Mouse (Mus musculus) megakaryocyte, embryonic 14.5 days (primary cell): ENCODE measurements around the gene Pmvk. TPM values are rescaled to one million over a fixed set of nuclear protein-coding genes. Genes with fewer than 3 reads are reported as not detected.

Experiments used
- H3K27me3 ChIP-seq: replicated peaks from 2 replicates; pipeline ENCODE3; 2012; ENCODE audit warnings: inconsistent platforms
- H3K36me3 ChIP-seq: replicated peaks from 2 replicates; pipeline ENCODE3; 2012; ENCODE audit warnings: low read length, inconsistent platforms, mixed read lengths
- H3K4me1 ChIP-seq: 2 replicates; pipeline ENCODE4 v1.6.1; 2012; ENCODE audit warnings: inconsistent platforms
- H3K4me3 ChIP-seq: replicated peaks from 2 replicates; pipeline ENCODE3; 2012; ENCODE audit warnings: moderate library complexity, mild to moderate bottlenecking, inconsistent platforms
- H3K9me3 ChIP-seq: 2 replicates; pipeline ENCODE4 v1.6.1; 2012; ENCODE audit warnings: inconsistent platforms
- FLI1 ChIP-seq: IDR thresholded peaks from 2 replicates; pipeline ENCODE4 v1.6.1; 2012; ENCODE audit warnings: low read length, inconsistent platforms, mixed read lengths
- GATA1 ChIP-seq: IDR thresholded peaks from 3 replicates; pipeline ENCODE4 v1.6.1; 2012; ENCODE audit warnings: mixed read lengths, low read length, inconsistent platforms, borderline replicate concordance
- polyA plus RNA-seq: library from polyadenylated mRNA; stranded (reverse); fragments of >175 nt; gene quantifications from 2 replicates; pipeline ENCODE4 v1.2.3, GENCODE M21; 2012; ENCODE audit warnings: low replicate concordance; ENCODE audit not compliant: insufficient read depth

Gene Pmvk
- polyA plus RNA-seq, 1 experiment, result 35.6 TPM

- TF ChIP-seq GATA1, result no peak
- TF ChIP-seq FLI1, result no peak
- Histone ChIP-seq H3K4me3 (no peak overlapping the region), H3K9me3 (no peaks in the 10 kb centered on the region), H3K27me3 (peaks cover 6% of the 10 kb centered on the region), H3K36me3 (peaks cover 21% of the 10 kb centered on the region), H3K4me1 (peaks cover 22% of the 10 kb centered on the region)
These were observed 19.5 kb downstream of the Pmvk start for GRCm38 (mm10) chr3:89473838-89474237.

GRCm38 (mm10) chr3:89479055-89479454 lies 24.7 kb downstream of the Pmvk start:
- Histone ChIP-seq H3K9me3 (no peaks in the 10 kb centered on the region), H3K36me3 (no peaks in the 10 kb centered on the region), H3K4me1 (peaks cover 21% of the 10 kb centered on the region), H3K4me3 (no peak overlapping the region), H3K27me3 (peaks cover 14% of the 10 kb centered on the region)
- TF ChIP-seq GATA1 (no peak), FLI1 (no peak)

DNA sequence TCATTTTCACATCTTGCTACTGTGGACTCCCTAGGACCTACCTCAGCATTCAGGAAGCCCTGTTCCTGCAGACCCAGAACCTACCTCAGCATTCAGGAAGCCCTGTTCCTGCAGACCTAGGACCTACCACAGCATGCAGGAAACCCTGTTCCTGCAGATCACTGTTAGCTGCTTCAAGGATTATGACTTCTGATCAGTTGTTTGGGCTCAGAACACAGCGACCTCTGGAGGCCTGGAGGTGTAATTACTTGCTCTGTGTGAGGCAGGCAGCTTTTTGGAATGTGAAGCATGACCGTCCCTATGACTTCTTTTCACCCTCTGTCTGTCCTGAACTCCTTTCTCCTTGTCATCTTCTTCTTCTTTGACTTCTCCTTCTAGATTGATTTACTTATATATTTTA lies 27.1 kb downstream of the Pmvk start:
- Histone ChIP-seq H3K9me3 (no peaks in the 10 kb centered on the region), H3K4me3 (peak overlapping the region; percentile 25), H3K4me1 (peaks cover 30% of the 10 kb centered on the region), H3K27me3 (peaks cover 28% of the 10 kb centered on the region), H3K36me3 (no peaks in the 10 kb centered on the region)
- TF ChIP-seq FLI1, result no peak
- no peak for TF ChIP-seq GATA1

GRCm38 (mm10) chr3:89482249-89482648 lies 27.9 kb downstream of the Pmvk start:
- Histone ChIP-seq H3K27me3 (peaks cover 33% of the 10 kb centered on the region), H3K4me1 (peaks cover 33% of the 10 kb centered on the region), H3K4me3 (no peak overlapping the region), H3K9me3 (no peaks in the 10 kb centered on the region), H3K36me3 (no peaks in the 10 kb centered on the region)
- no peak for TF ChIP-seq FLI1
- TF ChIP-seq GATA1, result no peak

DNA sequence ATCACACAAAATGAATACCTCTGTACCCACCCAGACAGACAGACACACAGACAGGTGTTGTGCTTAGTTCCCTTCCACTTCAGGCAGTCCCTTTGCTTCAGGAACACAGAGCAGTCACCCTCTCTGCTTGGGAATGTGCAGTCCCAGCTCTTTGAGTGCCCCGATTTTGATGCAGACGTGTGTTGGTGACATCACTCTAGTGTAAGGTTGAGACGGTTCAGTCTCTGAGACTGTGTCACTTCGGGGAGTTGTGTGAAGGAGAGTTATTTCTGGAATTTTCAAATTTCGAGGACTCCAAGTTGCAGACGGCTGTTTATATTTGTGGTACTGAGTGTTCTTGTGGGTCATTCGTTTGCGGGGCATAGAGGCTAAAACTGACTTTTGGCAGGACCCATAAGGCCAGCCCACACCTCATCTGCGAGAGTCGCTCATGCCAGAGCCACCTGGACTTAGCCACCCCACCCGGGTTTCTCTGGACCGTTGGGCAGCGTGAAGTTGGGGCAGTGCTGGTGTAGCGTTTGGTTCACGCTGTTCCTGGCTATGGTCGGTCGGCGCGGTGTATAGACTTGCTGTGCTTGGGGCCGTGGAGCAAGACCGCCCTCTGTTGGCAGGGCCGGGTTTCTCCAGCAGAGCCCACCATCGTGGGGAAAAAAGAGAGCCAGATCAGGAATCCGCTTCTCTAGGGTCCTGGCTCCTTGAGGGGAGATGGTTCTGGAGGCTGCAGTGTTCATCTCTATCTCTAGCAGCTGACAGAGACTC lies 30.6 kb downstream of the Pmvk start:
- H3K4me3 ChIP-seq, result peak overlapping the region; percentile 87
- H3K4me1 ChIP-seq, result peaks cover 24% of the 10 kb centered on the region
- no peaks in the 10 kb centered on the region for H3K36me3 ChIP-seq
- H3K27me3 ChIP-seq, result peaks cover 48% of the 10 kb centered on the region
- no peak for TF ChIP-seq FLI1
- TF ChIP-seq GATA1, result no peak
- H3K9me3 ChIP-seq, result no peaks in the 10 kb centered on the region

DNA sequence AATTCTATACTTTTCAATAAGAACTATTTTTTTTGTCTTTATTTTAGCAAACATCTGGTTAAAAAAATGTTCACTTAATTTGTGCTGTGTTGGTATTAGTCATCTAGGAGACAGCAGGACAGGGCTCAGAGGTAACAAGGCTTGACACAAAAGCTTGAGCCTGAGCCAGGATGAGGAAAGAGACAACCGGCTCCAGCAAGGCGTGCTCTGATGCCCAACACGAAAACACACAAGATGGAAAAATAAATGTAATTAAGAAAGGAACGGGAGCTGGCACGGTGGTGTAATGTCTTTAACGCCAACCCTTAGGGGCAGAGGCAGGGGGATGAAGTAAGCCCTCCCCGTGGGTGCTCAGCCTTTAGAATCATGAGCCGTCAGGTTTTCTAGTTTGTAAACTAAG lies 31.8 kb downstream of the Pmvk start:
- no peaks in the 10 kb centered on the region for H3K36me3 ChIP-seq
- no peak overlapping the region for H3K4me3 ChIP-seq
- H3K27me3 ChIP-seq, result peaks cover 59% of the 10 kb centered on the region
- peaks cover 6% of the 10 kb centered on the region for H3K9me3 ChIP-seq
- H3K4me1 ChIP-seq, result peaks cover 24% of the 10 kb centered on the region
- TF ChIP-seq GATA1, result no peak
- no peak for TF ChIP-seq FLI1

DNA sequence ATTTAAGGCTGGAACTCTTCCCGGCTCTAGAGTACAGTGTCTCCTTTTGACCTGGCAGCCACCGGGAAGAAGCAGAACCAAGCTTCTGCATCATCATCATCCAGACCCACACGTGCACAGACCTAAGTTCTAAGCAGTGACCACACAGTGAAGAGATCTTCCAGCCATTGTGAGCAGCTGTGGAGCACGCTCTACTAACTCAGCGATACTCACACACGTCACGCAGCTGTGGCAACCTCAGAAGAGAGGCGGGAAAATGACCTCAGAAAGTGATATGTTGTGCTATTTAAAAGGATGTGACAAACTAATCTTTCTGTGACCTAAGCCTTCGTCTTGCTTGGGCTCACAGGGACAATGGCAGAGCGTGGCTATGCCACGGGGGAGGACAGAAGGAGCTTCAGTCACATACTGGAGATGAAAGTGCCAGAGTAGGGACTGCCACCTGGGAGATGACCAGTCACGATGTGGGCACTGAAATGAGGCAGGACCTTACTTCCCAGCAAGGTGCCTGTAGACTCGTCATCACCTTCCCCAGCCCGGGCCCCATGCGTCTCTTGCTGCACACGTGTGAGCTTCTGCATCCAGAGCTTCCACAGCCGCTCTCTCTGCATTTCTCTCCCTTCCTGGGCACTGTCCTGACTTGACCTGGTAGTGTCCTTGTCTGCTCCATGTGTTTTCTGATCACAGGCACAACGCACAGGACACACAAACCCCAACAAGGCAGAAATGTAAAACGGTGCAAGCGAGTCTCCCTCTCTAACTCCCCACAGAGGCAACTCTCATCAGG lies 32.8 kb downstream of the Pmvk start:
- TF ChIP-seq GATA1, result no peak
- no peak for TF ChIP-seq FLI1
- peaks cover 18% of the 10 kb centered on the region for H3K4me1 ChIP-seq
- peaks cover 67% of the 10 kb centered on the region for H3K27me3 ChIP-seq
- H3K9me3 ChIP-seq, result peaks cover 6% of the 10 kb centered on the region
- H3K4me3 ChIP-seq, result no peak overlapping the region
- no peaks in the 10 kb centered on the region for H3K36me3 ChIP-seq

DNA sequence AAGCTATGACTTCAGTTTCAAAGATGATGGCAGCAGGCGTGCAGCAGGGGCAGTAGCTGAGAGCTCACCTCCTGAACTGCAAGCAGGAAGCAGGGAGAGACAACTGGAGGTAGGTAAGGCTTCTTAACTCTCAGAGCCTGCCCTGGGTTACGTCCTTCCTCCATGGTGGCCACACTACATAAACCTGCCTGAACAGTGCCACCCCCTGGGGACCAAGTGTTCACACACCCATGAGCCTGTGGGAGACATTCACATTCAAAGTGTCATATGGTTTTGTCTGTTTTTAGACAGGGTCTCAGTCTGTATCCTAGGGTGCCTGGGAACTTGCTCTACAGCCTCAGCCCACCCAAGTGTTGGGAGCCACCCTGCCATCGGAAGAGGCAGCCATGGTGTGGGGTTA lies 36.4 kb downstream of the Pmvk start:
- H3K4me3 ChIP-seq, result no peak overlapping the region
- peaks cover 3% of the 10 kb centered on the region; the same call in 1 of the 2 replicates for H3K4me1 ChIP-seq
- TF ChIP-seq FLI1, result no peak
- TF ChIP-seq GATA1, result no peak
- no peaks in the 10 kb centered on the region for H3K36me3 ChIP-seq
- peaks cover 22% of the 10 kb centered on the region for H3K9me3 ChIP-seq
- H3K27me3 ChIP-seq, result peaks cover 77% of the 10 kb centered on the region

DNA sequence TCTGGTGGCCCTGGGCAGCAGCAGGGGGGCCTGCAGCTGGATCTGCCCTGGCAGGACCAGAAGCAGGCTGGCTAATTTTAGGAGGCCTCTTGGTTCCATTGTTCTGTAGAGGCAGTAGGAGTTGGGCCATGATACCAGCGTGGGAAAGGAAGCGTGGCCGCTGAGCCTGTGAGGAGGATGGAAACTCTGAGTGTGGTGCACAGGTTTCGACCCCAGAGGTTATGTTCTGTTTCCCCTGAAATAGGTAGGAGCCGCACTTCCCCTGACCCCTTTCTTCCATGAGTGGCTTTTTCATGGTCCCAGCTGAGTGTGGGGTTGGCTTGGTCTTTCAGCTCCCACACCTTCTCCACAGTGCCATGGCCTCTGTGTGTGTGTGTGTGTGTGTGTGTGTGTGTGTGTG lies 37.2 kb downstream of the Pmvk start:
- peaks cover 29% of the 10 kb centered on the region for H3K9me3 ChIP-seq
- TF ChIP-seq GATA1 (no peak), FLI1 (no peak)
- H3K4me1 ChIP-seq, result peaks cover 3% of the 10 kb centered on the region; the same call in 1 of the 2 replicates
- no peaks in the 10 kb centered on the region for H3K36me3 ChIP-seq
- H3K4me3 ChIP-seq, result no peak overlapping the region
- peaks cover 76% of the 10 kb centered on the region for H3K27me3 ChIP-seq

- Histone ChIP-seq H3K9me3 (peaks cover 35% of the 10 kb centered on the region), H3K36me3 (no peaks in the 10 kb centered on the region), H3K4me3 (no peak overlapping the region), H3K27me3 (peaks cover 66% of the 10 kb centered on the region), H3K4me1 (no peaks in the 10 kb centered on the region)
- no peak for TF ChIP-seq FLI1
- TF ChIP-seq GATA1, result no peak
These were observed 38.4 kb downstream of the Pmvk start for GRCm38 (mm10) chr3:89492701-89493151.
